Mouse (Mus musculus): ENCODE measurements at regions not wholly inside any gene's neighbourhood (a gene's known extent, or its start where the extent isn't known, plus 50 kb on each side); places are given as distances from the start of the nearest gene placed in this dataset.
A peak's percentile ranks its signal among the peaks of the same experiment; 100 is the strongest.

- in situ Hi-C loops (cut with MboI; ENCODE audit: low sequenced_read_pairs in 2 of 2, unreplicated experiment in 2 of 2): no loop called here
Observed at GRCm38 (mm10) chr10:12017286-12017685, 674.1 kb downstream of the Epm2a start.

GRCm38 (mm10) chr10:12018281-12018680 lies 675.1 kb downstream of the Epm2a start:
- in situ Hi-C loops (cut with MboI; ENCODE audit: low sequenced_read_pairs in 2 of 2, unreplicated experiment in 2 of 2): no loop called here
- H3K27ac ChIP-seq (ENCODE audit: insufficient read depth, low read depth, low read length, poor library complexity, severe bottlenecking): no peak overlapping the region
- no peak overlapping the region for H3K4me3 ChIP-seq (ENCODE audit: insufficient read depth in 1 of 2, low read depth in 1 of 2, low read length in 2 of 2, poor library complexity in 1 of 2, severe bottlenecking in 1 of 2)
- TF ChIP-seq HCFC1 (IDR thresholded peaks at IDR 0.05; ENCODE audit: borderline replicate concordance, insufficient read depth, low read length) (no peak), ZNF384 (IDR thresholded peaks at IDR 0.05; ENCODE audit: low read depth, low read length) (no peak)
- no peaks in the 10 kb centered on the region for H3K36me3 ChIP-seq (ENCODE audit: control insufficient read depth, insufficient read depth, low read length, poor library complexity, severe bottlenecking)
- H3K9ac ChIP-seq (ENCODE audit: insufficient read depth, low read depth, low read length, poor library complexity, severe bottlenecking): no peak overlapping the region
- no peaks in the 10 kb centered on the region for H3K9me3 ChIP-seq (ENCODE audit: control insufficient read depth, insufficient read depth, low read depth, low read length)
- peak; percentile 37 for DNase-seq (ENCODE audit: low read depth, low spot score)
- H3K4me1 ChIP-seq (ENCODE audit: control insufficient read depth in 2 of 2, insufficient read depth in 2 of 2, low read length in 2 of 2, poor library complexity in 1 of 2): peaks cover 0 to 5% of the 10 kb centered on the region in 2 experiments; a peak in 2 of 4 replicates

More at GRCm38 (mm10) chr10:12017286-12017685, 674.1 kb downstream of the Epm2a start:
- Histone ChIP-seq H3K36me3 (ENCODE audit: control insufficient read depth, insufficient read depth, low read length, poor library complexity, severe bottlenecking) (no peaks in the 10 kb centered on the region), H3K9me3 (ENCODE audit: control insufficient read depth, insufficient read depth, low read depth, low read length) (no peaks in the 10 kb centered on the region), H3K4me1 (ENCODE audit: control insufficient read depth in 2 of 2, insufficient read depth in 2 of 2, low read length in 2 of 2, poor library complexity in 1 of 2) (peaks cover 0 to 5% of the 10 kb centered on the region in 2 experiments; a peak in 2 of 4 replicates), H3K4me3 (ENCODE audit: insufficient read depth in 1 of 2, low read depth in 1 of 2, low read length in 2 of 2, poor library complexity in 1 of 2, severe bottlenecking in 1 of 2) (no peak overlapping the region), H3K9ac (ENCODE audit: insufficient read depth, low read depth, low read length, poor library complexity, severe bottlenecking) (no peak overlapping the region), H3K27ac (ENCODE audit: insufficient read depth, low read depth, low read length, poor library complexity, severe bottlenecking) (no peak overlapping the region)
- TF ChIP-seq ZC3H11A (IDR thresholded peaks at IDR 0.05; ENCODE audit: borderline replicate concordance, low read depth, low read length) (no peak), MAFK (IDR thresholded peaks at IDR 0.05; ENCODE audit: insufficient read depth, low read depth, low read length) (no peak), ZNF384 (IDR thresholded peaks at IDR 0.05; ENCODE audit: low read depth, low read length) (no peak), CHD2 (IDR thresholded peaks at IDR 0.05; ENCODE audit: low read depth, low read length) (no peak), HCFC1 (IDR thresholded peaks at IDR 0.05; ENCODE audit: borderline replicate concordance, insufficient read depth, low read length) (no peak)
- no peak for DNase-seq (ENCODE audit: low read depth, low spot score)

GRCm38 (mm10) chr10:12019159-12019779 lies 676.1 kb downstream of the Epm2a start:
- TF ChIP-seq CHD2 (IDR thresholded peaks at IDR 0.05; ENCODE audit: low read depth, low read length): no peak
- no peak for TF ChIP-seq MAFK (IDR thresholded peaks at IDR 0.05; ENCODE audit: insufficient read depth, low read depth, low read length)
- in situ Hi-C loops (cut with MboI; ENCODE audit: low sequenced_read_pairs in 2 of 2, unreplicated experiment in 2 of 2): no loop called here
- no peaks in the 10 kb centered on the region for H3K36me3 ChIP-seq (ENCODE audit: control insufficient read depth, insufficient read depth, low read length, poor library complexity, severe bottlenecking)
- H3K4me1 ChIP-seq (ENCODE audit: control insufficient read depth in 2 of 2, insufficient read depth in 2 of 2, low read length in 2 of 2, poor library complexity in 1 of 2): peaks cover 0 to 5% of the 10 kb centered on the region in 2 experiments; a peak in 2 of 4 replicates
- H3K4me3 ChIP-seq (ENCODE audit: insufficient read depth in 1 of 2, low read depth in 1 of 2, low read length in 2 of 2, poor library complexity in 1 of 2, severe bottlenecking in 1 of 2): no peak overlapping the region
- no peak overlapping the region for H3K27ac ChIP-seq (ENCODE audit: insufficient read depth, low read depth, low read length, poor library complexity, severe bottlenecking)
- H3K9me3 ChIP-seq (ENCODE audit: control insufficient read depth, insufficient read depth, low read depth, low read length): no peaks in the 10 kb centered on the region
- no peak overlapping the region for H3K9ac ChIP-seq (ENCODE audit: insufficient read depth, low read depth, low read length, poor library complexity, severe bottlenecking)
- DNase-seq (ENCODE audit: low read depth, low spot score): no peak

- in situ Hi-C loops (cut with MboI; ENCODE audit: low sequenced_read_pairs in 2 of 2, unreplicated experiment in 2 of 2): no loop called here
- Histone ChIP-seq H3K9me3 (ENCODE audit: control insufficient read depth, insufficient read depth, low read depth, low read length) (no peaks in the 10 kb centered on the region), H3K36me3 (ENCODE audit: control insufficient read depth, insufficient read depth, low read length, poor library complexity, severe bottlenecking) (no peaks in the 10 kb centered on the region), H3K9ac (ENCODE audit: insufficient read depth, low read depth, low read length, poor library complexity, severe bottlenecking) (no peak overlapping the region), H3K4me1 (ENCODE audit: control insufficient read depth in 2 of 2, insufficient read depth in 2 of 2, low read length in 2 of 2, poor library complexity in 1 of 2) (peaks cover 0 to 5% of the 10 kb centered on the region in 2 experiments; a peak in 2 of 4 replicates), H3K27ac (ENCODE audit: insufficient read depth, low read depth, low read length, poor library complexity, severe bottlenecking) (no peak overlapping the region), H3K4me3 (ENCODE audit: insufficient read depth in 1 of 2, low read depth in 1 of 2, low read length in 2 of 2, poor library complexity in 1 of 2, severe bottlenecking in 1 of 2) (no peak overlapping the region)
- no peak for DNase-seq (ENCODE audit: low read depth, low spot score)
- TF ChIP-seq ZNF384 (IDR thresholded peaks at IDR 0.05; ENCODE audit: low read depth, low read length): no peak
- TF ChIP-seq HCFC1 (IDR thresholded peaks at IDR 0.05; ENCODE audit: borderline replicate concordance, insufficient read depth, low read length): no peak
Observed at GRCm38 (mm10) chr10:12020576-12020975, 677.4 kb downstream of the Epm2a start.

- DNase-seq (ENCODE audit: low read depth, low spot score): peak; percentile 47
- H3K9ac ChIP-seq (ENCODE audit: insufficient read depth, low read depth, low read length, poor library complexity, severe bottlenecking): no peak overlapping the region
- no peak for TF ChIP-seq HCFC1 (IDR thresholded peaks at IDR 0.05; ENCODE audit: borderline replicate concordance, insufficient read depth, low read length)
- TF ChIP-seq ZNF384 (IDR thresholded peaks at IDR 0.05; ENCODE audit: low read depth, low read length): no peak
- TF ChIP-seq CHD2 (IDR thresholded peaks at IDR 0.05; ENCODE audit: low read depth, low read length): no peak
- TF ChIP-seq MAFK (IDR thresholded peaks at IDR 0.05; ENCODE audit: insufficient read depth, low read depth, low read length): no peak
- no peak for TF ChIP-seq ZC3H11A (IDR thresholded peaks at IDR 0.05; ENCODE audit: borderline replicate concordance, low read depth, low read length)
- no peaks in the 10 kb centered on the region for H3K36me3 ChIP-seq (ENCODE audit: control insufficient read depth, insufficient read depth, low read length, poor library complexity, severe bottlenecking)
- in situ Hi-C loops (cut with MboI; ENCODE audit: low sequenced_read_pairs in 2 of 2, unreplicated experiment in 2 of 2): no loop called here
- no peak overlapping the region for H3K4me3 ChIP-seq (ENCODE audit: insufficient read depth in 1 of 2, low read depth in 1 of 2, low read length in 2 of 2, poor library complexity in 1 of 2, severe bottlenecking in 1 of 2)
- no peaks in the 10 kb centered on the region for H3K9me3 ChIP-seq (ENCODE audit: control insufficient read depth, insufficient read depth, low read depth, low read length)
- H3K27ac ChIP-seq (ENCODE audit: insufficient read depth, low read depth, low read length, poor library complexity, severe bottlenecking): no peak overlapping the region
- H3K4me1 ChIP-seq (ENCODE audit: control insufficient read depth in 2 of 2, insufficient read depth in 2 of 2, low read length in 2 of 2, poor library complexity in 1 of 2): no peaks in the 10 kb centered on the region
Observed at GRCm38 (mm10) chr10:12035159-12035558, 692.0 kb downstream of the Epm2a start.

All from ES-E14 (cell line).